Mouse (Mus musculus) R1 (cell line): ENCODE measurements around the gene Rabgap1l.
"Not testable (repeated sequence)": the region's sequence is repeated elsewhere in the genome, so short reads cannot be mapped to it uniquely, and the experiment has no call there.

Experiments
- DNase-seq: peaks from one replicate; pipeline ENCODE4 v3.0.0-alpha.2; 2018; ENCODE audit warnings: low read depth, low spot score

The Rabgap1l gene

GRCm38 (mm10) chr1:160496906-160497577 is 296.0 kb downstream of the Rabgap1l start:
- no peak for DNase-seq

- no peak for DNase-seq
Measured at GRCm38 (mm10) chr1:160485731-160486130, 307.3 kb downstream of the Rabgap1l start.

GRCm38 (mm10) chr1:160485028-160485427 is 308.0 kb downstream of the Rabgap1l start:
- no peak for DNase-seq

GRCm38 (mm10) chr1:160481643-160482042 is 311.4 kb downstream of the Rabgap1l start:
- DNase-seq: no peak

- DNase-seq: no peak
Measured at GRCm38 (mm10) chr1:160467443-160467842, 325.6 kb downstream of the Rabgap1l start.

- no peak for DNase-seq
Measured at GRCm38 (mm10) chr1:160465186-160465585, 327.8 kb downstream of the Rabgap1l start.

GRCm38 (mm10) chr1:160464148-160464547 is 328.9 kb downstream of the Rabgap1l start:
- no peak for DNase-seq

- DNase-seq: no peak
Measured at GRCm38 (mm10) chr1:160460346-160460745, 332.7 kb downstream of the Rabgap1l start.

- DNase-seq: no peak
Measured at GRCm38 (mm10) chr1:160451663-160452062, 341.3 kb downstream of the Rabgap1l start.

- DNase-seq: no peak
Measured at GRCm38 (mm10) chr1:160448681-160449080, 344.3 kb downstream of the Rabgap1l start.

- no peak for DNase-seq
Measured at GRCm38 (mm10) chr1:160446823-160447222, 346.2 kb downstream of the Rabgap1l start.

- DNase-seq: no peak
Measured at GRCm38 (mm10) chr1:160443506-160443905, 349.5 kb downstream of the Rabgap1l start.

- DNase-seq: no peak
Measured at GRCm38 (mm10) chr1:160441679-160442078, 351.3 kb downstream of the Rabgap1l start.

GRCm38 (mm10) chr1:160441161-160441560 is 351.9 kb downstream of the Rabgap1l start:
- no peak for DNase-seq

GRCm38 (mm10) chr1:160438820-160439219 is 354.2 kb downstream of the Rabgap1l start:
- DNase-seq: no peak

- no peak for DNase-seq
Measured at GRCm38 (mm10) chr1:160417196-160417854, 375.7 kb downstream of the Rabgap1l start.

GRCm38 (mm10) chr1:160410822-160411221 is 382.2 kb downstream of the Rabgap1l start:
- DNase-seq: no peak

GRCm38 (mm10) chr1:160409689-160410088 is 383.3 kb downstream of the Rabgap1l start:
- not testable (repeated sequence) for DNase-seq

- no peak for DNase-seq
Measured at GRCm38 (mm10) chr1:160409123-160409522, 383.9 kb downstream of the Rabgap1l start.

GRCm38 (mm10) chr1:160408302-160408897 is 384.6 kb downstream of the Rabgap1l start:
- no peak for DNase-seq

- DNase-seq: peak; percentile 63
Measured at GRCm38 (mm10) chr1:160399428-160399827, 393.6 kb downstream of the Rabgap1l start.

GRCm38 (mm10) chr1:160397037-160397436 is 396.0 kb downstream of the Rabgap1l start:
- DNase-seq: no peak

GRCm38 (mm10) chr1:160387446-160387845 is 405.6 kb downstream of the Rabgap1l start:
- peak; percentile 84 for DNase-seq
